Mouse (Mus musculus) thymus, postnatal 14 days (tissue): ENCODE results near the gene Psmc3.
"Not testable (repeated sequence)": the region's sequence is repeated elsewhere in the genome, so short reads cannot be mapped to it uniquely, and the experiment has no call there.

Source experiments
- DNase-seq: peaks from one replicate; pipeline ENCODE4 v3.0.0; 2021

Psmc3 gene

DNA sequence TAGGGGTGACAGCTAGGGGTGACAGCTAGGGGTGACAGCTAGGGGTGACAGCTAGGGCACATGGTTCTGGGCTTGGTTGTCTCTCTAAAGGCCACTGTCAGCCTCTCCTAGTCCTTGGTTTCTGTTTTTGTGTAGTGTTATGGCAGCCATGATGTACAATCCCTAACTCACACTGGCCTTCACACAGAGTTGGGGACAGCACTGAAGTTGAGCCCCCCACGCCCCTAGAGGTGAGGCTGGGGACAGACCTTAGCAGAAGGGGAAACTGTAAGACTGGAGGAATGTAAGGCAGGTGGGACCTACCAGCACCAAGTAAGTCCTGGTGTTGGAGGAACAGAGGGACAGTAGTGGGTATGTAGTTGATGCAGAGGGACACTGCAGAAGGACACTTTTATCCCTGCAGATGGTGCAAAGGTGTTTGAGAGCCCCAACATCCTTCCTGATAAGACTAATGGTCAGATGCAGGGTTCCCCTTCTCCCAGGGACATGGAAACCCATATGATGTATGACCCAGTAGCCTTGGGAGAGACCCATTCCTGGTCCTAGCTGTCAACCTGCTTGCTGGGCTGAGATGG is 29.6 kb downstream of the Psmc3 start:
- no peak for DNase-seq

DNA sequence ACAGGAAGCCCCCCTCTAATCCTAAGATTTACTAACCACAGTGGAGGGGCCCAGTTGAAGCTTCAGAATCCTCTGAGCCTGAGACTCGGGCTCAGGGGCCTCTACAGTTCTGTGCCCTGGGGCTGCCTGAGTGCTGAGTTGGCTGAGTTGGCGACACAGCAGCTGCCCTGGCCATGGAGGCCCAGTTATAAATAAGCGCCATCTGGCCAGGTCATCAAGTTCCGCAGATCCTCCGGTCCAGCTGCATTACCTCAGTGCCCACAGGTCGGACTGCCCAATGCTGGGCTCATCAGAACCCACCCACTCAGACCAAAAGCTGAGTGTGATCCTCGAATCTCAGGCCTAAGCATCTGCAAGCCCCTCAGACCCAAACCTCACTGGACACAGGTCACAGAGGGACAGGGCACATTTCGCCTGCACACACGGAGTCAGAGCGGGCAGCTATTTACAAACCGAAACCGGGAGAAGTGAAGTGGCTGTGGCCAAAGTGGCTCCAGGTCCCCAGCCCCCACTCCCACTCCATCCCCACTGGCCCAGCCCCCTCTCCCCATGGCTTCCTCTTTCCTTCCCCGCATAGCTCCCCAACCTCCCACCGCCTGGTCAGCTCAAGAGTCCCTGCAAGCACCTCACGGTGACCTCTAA is 30.5 kb downstream of the Psmc3 start:
- no peak for DNase-seq

DNA sequence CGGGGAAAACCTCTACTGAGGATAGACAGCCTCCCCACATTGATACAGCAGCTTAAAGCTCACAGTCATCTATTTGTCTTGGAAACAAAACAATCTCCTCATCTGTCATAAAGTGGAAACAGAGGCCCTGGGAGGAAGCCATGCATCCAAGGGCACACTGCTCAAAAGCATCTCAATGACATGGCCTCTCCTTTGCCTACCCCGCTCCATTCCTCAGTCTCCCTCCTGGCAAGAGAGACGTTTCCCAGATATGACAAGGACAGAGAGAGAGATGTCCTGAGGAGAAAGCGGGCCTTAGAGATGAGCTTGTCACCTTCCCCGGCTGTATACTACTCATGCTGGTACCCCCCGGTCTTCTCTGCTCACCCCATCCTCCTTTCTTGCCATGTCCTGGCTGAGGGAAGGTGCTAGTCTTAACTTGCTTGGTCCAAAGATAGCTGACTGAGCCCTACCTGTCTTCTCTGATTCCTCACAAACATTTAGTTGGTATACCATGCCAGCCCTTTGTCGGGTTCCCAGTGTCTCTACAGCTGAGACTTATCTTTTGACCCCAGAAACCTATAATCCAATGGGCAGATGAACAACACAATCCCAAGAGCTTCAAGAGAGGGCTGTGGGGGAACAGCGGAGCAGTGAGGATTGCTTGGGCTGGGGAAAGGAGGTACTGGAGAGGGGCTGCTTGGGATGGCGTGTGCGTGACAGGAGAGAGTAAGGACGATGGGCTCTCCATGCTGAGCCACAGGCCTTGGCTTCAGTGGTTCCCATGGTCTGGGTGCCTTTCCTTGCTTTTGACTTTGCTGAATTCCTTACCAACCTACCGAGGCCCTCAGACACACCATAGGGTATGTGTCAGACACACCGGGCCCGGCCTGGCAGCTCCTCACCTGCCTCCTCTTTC is 31.9 kb downstream of the Psmc3 start:
- no peak for DNase-seq

DNA sequence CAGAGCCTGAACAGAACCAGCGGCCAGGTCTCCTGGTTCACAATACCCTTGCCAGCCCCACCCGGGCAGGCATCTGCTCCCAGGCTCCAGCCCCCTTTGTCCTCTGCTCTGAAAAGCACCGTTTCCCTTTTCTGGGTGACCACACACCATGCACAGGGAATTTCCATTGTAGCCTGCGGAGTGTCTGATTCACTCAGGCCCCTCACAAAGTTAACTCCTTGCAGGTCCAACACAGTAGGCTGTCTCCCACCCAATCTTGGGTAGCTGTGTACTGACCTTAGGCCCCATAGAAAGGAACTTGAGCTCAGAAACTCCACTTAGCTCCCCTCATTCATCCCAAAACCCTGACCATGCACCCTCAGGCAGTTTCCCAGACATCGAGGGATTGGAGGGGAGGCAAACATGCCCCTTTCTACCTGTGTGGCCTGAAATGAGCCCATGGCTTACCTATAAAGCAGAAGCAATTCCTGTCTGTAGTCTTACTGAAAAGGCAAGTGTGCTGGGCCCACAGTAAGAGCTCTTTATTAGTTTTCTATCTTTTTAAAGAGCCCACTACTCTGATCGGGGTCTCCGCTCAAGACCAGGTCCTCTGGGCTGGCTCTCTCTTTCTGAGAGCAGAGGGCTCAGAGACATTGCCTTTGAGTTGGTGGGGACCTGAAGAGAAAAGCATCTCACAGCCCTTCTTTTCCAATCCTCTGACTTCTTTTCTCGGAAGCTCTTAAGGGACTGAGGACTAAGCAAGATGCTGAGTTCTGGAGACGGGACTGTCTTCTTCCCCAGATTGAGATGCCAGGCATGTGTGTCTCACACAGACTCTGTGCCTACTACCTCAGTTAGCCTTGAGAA is 32.8 kb downstream of the Psmc3 start:
- DNase-seq, result no peak

DNA sequence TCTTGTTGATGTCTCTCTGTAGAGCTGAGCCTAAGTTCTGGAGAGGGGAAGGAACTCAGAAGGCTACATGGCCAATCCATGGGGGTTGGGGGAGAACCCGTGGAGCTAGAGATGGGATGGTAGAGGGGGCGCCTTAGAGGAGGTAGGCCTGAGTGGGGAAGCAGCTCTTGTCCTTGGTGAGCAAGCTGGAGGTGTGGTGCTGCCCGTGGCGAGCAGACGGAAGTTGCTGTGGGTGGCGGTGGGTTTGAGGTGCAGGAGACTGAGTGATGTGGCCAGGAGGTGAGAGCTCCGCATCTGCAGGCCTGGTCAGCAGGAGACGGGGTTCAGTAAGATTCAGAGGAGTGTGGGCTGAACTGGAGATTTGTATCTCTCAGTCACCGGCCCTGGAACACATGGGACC is 33.6 kb downstream of the Psmc3 start:
- DNase-seq, result no peak

DNA sequence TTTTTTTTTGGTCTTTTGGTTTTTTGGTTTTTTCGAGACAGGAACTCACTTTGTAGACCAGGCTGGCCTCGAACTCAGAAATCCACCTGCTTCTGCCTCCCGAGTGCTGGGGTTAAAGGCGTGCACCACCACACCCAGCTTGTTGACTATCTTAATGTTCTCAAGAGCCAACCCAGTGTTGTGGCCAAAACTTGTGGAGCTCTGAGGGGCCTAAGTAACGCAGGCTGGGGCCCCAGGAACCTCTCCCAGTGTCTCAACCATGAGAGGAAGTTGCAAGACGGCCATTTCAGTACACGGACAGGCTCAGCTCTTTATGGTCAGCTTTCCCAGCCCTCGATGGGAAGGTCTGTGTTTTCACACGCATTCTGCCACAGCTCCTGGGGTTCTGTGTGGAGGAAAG is 35.2 kb downstream of the Psmc3 start:
- DNase-seq, result no peak

DNA sequence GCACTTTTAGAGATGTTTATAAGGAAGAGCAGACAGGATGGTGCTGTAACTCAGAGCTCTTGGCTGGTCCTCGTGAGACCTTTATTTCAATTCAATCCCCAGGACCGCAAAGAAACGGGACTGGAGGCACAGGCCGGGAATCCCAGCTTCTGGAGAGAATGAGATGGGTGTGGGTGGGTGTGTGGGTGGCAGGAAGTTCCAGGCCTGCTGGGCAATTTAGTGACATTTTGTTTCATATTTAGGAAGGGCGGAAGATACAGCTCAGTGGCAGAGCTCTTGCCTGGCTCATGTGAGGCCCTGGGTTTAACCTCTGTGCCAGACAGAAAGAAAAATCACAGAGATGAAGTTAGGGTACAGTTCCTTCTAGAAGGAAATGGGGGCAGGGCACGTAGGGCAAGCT is 36.4 kb downstream of the Psmc3 start:
- no peak for DNase-seq

DNA sequence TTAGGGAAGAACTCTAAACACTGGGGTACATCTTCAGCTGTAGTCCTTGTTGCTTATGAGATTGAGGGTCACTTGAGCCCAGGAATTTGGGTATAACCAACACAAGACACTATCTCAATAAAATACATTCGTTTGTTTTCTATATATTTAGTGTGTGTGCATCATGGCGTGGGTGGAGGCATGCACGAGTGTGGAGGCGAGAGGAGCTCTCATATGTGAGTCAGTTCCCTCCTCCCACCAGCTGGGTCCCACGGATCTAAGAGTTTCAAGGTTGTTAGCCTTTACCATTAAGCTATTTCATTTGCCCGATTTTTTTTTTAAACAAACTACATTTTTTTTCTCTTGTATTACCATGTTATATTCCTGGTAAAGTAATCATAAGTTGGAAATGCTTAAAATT is 37.0 kb downstream of the Psmc3 start:
- DNase-seq, result no peak

DNA sequence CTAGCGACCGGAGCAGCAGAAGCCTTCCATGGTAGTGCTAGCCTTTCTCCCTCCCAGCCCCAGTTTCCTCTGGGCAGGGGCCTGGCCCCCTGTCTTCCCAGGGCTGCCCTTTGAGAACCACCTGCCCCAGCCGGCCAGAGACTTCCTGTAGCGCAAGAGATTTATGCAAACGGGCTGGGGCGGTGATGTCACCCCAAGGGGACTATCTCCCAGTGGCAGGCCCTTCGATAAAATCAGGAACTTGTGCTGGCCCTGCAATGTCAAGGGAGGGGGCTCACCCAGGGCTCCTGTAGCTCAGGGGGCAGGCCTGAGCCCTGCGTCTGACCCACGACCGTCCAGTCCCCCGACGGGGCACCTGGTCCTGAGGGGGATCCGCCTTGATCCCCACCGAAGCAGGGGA is 42.7 kb downstream of the Psmc3 start:
- no peak for DNase-seq

DNA sequence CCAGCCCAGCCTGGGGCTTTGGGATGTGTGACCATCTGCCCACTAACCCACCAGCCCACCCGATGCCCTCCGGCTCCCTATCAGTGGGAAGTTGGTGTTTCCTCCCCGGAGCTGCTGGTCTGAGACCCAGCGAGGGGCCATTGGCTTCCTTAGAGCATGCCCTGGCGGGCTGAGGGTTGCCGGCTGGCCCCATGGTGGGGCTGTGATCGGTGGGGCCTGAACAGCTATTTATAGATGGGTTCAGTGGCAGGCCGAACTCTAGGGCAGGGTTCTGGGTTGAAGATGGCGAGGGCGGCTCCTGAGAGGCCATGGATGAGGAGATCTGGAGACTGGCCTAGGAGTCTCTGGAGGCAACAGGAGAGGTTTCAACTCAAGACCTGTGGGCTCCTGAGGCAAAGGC is 43.2 kb downstream of the Psmc3 start:
- DNase-seq, result no peak

DNA sequence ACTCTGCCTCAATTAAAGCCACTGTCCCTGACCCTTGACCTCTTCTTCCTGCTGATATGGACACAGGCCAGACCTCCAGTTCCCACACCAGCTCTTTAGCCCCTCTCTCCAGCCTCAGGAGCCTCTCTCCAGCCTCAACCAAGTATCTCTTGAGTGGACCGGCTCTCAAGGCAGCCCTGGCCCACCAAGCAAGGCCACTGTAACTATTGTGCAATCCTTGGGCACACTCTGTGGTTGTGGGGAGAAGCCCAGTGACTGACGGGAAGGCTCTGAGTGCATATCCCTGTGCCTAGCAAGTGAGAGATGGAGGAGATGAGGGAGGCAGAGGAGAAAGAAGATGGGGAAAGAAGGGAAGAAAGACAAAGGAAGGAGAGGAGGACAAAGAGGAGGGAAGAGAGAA is 44.3 kb downstream of the Psmc3 start:
- DNase-seq, result no peak

DNA sequence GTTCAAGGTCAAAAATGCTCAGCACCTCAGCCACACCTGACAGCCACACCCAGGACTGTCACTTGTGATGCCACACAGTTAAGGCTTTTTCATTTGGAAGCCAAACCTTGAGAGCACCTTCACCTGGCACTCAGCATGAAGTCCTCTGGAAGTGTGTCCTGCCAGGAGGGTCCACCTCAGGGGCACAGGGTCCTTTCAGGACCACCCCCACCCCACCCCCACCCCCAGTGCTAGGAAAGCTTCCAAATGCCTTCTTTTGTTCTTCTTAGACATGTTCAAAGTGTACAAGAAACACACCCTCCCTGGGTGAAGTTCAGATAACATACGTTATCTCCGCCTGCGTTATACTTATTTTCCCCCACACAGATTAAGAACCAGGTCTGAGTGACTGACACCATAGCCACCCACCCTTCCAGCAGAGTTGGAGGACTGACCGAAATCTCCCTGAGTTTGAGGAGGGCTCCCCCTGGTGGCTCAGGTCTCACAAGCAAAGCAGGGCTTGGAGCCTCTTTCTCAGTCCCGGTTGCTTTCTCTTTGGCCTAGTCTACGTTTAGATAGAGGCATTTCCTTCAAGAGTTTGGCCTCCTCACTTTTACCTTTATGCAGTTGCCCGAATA is 47.4 kb downstream of the Psmc3 start:
- peak; percentile 94 for DNase-seq

DNA sequence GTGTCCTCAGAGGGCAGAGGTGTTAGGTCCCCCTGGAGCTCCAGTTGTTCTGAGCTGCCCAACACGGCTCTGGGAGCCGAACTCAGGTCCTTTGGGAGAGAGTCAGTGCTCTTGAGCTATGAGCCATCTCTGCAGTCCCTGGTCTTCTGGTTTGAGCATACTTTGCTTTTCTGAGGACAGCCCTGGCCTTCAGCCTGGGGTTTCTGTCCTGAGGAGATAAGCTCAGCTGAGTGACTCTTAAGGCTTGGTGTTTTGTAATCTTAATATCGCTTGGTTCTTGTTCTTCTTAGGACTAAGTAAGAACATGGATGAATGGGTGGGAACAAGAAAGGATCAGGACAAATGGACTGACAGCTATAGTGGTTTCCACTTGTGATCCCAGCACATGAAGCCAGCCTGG is 54.3 kb downstream of the Psmc3 start:
- no peak for DNase-seq

DNA sequence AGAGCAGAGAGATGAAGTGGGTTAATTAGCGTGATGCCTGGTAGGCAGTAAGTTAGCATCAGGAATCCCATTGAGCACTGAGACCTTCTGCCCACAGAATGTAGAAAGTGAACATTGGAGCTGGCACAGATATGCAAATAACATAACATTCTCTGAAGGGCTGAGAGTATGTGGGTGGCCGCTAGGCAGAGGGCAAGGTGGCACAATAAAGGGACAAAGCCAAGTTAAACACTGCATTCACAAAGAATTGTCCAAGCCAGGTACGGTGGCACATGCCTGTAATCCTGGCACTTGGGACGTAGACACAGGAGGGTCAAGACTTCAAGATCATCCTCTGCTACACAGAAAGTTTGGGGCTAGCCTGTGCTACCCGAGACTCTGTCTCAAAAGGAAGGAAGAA is 55.4 kb downstream of the Psmc3 start:
- DNase-seq, result no peak

DNA sequence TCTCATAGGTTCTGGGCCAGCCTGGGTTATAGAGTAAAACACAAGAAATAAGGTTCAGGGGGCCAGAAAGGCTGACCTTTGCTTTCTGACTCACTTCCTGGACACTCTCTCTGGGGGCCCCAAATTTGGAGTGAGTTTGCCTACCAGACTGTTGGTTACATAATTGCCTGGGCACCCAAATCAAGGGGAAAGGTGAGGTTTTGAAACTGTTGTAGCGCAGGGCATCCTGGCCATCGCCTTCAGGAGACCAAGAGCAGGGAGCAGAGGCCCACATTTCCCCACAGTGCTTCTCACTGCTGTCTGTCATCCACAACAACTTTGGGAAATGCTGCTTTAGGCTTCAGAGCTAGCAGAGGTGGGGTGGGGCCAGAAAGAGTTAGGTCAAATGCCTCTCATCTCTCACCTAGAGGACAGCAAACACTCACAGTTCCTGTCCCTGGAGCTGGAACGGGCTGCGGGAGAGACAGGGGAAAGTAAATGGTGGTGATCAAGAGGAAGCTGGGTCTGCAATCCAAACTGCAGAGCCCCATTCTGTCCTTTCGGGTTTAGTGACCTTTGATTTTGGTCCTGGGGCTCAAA is 56.1 kb downstream of the Psmc3 start:
- no peak for DNase-seq

DNA sequence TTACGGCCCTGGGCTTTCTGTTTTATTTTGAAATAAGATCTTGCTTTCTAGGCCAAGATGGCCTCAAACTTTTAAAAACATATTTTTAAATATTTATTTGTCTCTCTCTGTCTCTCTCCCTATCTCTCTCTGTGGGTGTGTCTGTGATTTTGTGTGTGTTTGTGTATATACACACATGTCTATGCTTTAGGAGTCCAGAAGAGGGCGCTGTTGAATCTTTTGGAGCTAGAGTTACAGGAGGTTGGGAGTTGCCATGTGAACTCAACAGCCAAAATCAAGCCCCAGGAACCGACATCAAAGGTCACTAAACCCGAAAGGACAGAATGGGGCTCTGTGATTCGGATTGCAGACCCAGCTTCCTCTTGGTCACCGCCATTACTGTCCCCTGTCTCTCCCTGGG is 56.6 kb downstream of the Psmc3 start:
- no peak for DNase-seq

DNA sequence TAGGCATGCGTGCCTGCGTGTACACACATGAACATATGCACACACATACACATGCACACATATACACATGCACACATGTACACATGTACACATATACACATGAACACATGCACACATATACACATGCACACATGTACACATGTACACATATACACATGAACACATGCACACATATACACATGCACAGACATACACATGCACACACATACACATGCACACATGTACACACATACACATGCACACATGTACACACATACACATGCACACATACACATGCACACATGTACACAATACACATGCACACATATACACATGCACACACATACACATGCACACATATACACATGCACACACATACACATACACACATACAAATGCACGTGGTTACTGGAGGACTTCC is 58.0 kb downstream of the Psmc3 start:
- not testable (repeated sequence) for DNase-seq

DNA sequence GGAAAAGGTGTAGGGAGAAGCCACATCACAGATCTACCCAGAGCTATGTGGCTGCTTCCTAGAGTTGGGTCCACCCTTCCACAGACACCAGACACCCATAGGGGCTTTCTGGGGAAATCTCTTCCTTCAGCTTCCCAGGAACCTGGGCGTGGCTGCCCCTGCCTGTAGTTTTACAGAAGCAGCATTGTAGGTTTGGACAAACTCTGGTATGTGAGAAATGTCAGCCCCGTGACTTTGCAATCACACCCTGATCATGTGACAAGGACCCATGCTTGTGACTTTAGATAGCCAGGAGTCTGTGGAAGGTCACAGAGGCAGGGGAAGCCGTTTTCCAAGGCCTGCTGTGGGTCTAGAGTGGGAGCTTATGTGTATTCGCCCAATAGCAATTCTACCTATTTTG is 58.7 kb downstream of the Psmc3 start:
- DNase-seq, result no peak

DNA sequence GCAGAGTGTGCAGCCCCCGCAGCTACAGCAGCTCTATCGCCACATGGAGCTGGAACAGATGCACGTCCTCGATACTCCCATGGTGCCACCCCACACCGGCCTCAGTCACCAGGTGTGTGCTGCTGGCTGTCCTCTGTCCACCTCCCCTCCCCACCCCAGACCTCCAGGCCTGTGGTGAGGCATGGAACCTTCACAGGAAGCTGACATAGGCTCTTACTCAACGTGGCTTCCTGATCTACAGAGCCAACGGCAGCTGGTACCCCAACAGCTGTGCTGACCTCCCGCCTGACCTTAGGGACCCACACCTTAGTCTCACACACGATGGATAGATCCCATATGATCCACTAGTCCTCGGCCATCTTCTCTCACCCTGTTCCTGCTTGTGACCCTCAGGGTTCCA is 59.5 kb downstream of the Psmc3 start:
- DNase-seq, result no peak

DNA sequence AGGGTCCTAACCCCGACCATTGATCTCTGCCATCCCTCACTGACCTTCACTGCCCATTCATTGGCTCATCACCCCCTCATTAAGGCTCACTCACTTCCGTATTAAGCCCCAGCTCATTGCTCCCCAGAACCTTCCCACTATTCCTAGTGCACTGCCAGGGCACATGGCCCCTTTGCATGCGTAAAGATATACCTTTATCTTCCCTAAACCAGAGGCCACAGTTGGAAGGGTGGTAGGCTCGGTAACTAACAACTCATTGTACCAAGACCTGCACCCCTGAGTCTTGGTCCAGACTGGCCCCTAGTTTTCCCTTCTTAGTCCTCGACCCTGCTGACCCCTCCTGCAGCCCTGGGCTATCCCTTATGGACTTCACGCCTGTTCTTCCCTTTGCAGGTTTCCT is 60.0 kb downstream of the Psmc3 start:
- DNase-seq, result no peak

DNA sequence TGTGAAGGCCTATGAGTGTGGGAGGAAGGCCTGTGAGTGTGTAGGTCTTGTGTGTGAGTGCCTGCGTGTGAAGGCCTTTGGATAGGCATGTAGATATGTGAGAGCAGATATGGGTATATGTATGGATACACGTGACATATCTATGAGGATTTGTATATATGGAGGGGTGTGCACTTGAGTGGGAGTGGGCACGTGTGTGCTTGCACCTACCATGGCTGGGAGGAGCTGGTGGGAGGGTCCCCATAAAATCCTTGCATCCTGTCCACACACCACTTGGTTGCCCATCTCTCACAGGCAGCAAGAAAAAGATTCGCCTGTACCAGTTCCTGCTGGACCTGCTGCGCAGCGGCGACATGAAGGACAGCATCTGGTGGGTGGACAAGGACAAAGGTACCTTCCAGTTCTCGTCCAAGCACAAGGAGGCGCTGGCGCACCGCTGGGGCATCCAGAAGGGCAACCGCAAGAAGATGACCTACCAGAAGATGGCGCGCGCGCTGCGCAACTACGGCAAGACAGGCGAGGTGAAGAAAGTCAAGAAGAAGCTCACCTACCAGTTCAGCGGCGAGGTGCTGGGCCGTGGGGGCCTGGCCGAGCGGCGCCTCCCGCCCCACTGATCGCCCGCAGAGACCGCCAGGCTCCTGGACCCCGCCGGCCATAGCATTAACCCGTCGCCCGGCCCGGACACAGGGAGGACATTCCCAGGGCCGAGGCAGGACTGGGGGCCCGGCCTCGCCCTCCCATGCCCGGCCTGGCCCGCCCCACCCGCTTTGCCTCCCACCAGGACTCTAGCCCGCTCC is 61.2 kb downstream of the Psmc3 start:
- peak; percentile 77 for DNase-seq

DNA sequence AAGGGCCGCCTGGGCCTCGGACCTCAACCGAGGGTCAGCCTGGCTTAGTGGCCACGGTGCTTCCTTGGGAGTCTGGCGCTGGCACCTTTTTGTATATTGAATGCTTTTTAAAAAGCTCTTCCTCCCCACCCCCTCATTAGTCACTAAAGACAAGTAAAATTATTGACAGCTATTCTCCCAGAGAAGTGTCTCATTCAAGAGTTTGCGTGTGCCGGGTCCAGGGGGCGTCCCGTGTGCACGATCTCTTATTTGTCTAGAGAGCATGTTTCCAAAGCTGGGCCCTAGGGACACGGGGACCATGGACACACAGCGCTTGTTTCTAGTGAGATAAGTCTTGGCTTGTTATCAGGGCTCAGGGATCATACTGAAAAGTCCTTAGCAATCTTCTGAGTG is 61.8 kb downstream of the Psmc3 start:
- no peak for DNase-seq
